25 mouse cellular contexts compared by ENCODE assay signal in the genomic region with DNA sequence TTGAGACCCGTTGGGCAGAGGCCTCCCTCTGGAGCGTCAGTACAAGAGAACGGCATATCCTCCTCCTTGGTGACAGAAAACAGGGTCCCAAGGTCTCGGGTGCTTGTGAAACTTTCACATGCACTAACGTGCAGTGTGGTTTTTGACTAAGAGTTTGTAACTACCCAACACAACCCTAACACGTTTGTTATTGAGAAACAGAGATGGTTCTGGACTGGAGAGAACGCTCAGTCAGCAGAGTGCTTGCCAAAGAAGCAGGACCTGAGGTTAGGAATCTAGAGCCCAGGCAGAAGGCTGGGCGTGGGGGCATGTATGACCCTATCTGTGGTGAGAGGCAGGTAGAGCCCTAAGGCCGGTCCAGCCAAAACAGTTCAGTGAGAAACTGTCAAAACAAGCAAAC.
A peak's percentile ranks its signal among the peaks of the same experiment; 100 is the strongest.
DNase-seq lines count a peak whose midpoint lies in the region; ATAC-seq lines count a peak whose summit lies in the region.
"Had no signal": no experiment of that assay in that cellular context is flagged by ENCODE, and none has a peak within 500 bp of the region (broad histone marks: within the 10 kb centered on the region; RNA-seq: fewer than 3 reads in every experiment).

No protein-coding gene starts in this region.

- no peaks in the 10 kb centered on the region for H3K27me3 ChIP-seq in forebrain, embryonic 13.5 days
- no peaks in the 10 kb centered on the region for H3K27me3 ChIP-seq in forebrain, embryonic 11.5 days (ENCODE audit: control insufficient read depth, insufficient read depth, low read length)
- no peaks in the 10 kb centered on the region for H3K27me3 ChIP-seq in kidney, embryonic 16.5 days (ENCODE audit: insufficient read depth, low read length)
- H3K27me3 ChIP-seq: CH12.LX; heart, embryonic 13.5 days; hindbrain, embryonic 13.5 days; liver, embryonic 13.5 days; neural tube, embryonic 15.5 days; stomach, embryonic 15.5 days had no signal

- no peaks in the 10 kb centered on the region for H3K36me3 ChIP-seq in forebrain, embryonic 13.5 days (ENCODE audit: poor library complexity, severe bottlenecking)
- no peaks in the 10 kb centered on the region for H3K36me3 ChIP-seq in forebrain, embryonic 11.5 days (ENCODE audit: control insufficient read depth, insufficient read depth, low read length)
- H3K36me3 ChIP-seq in kidney, embryonic 16.5 days (ENCODE audit: insufficient read depth, low read length) = no peaks in the 10 kb centered on the region
- H3K36me3 ChIP-seq: heart, embryonic 13.5 days; hindbrain, embryonic 13.5 days; liver, embryonic 13.5 days; neural tube, embryonic 15.5 days; stomach, embryonic 15.5 days had no signal

- no peak overlapping the region for H3K4me3 ChIP-seq in forebrain, embryonic 13.5 days
- H3K4me3 ChIP-seq in forebrain, embryonic 11.5 days (ENCODE audit: low read depth, low read length) = no peak overlapping the region
- H3K4me3 ChIP-seq in kidney, embryonic 16.5 days (ENCODE audit: low read length) = no peak overlapping the region
- H3K4me3 ChIP-seq: heart, adult 2 months; heart, embryonic 13.5 days; hindbrain, embryonic 13.5 days; layer of hippocampus, adult 2 months; liver, embryonic 13.5 days; neural tube, embryonic 15.5 days; stomach, embryonic 15.5 days had no signal

- no peak overlapping the region for H3K9ac ChIP-seq in forebrain, embryonic 13.5 days
- no peak overlapping the region for H3K9ac ChIP-seq in forebrain, embryonic 11.5 days (ENCODE audit: low read length)
- no peak overlapping the region for H3K9ac ChIP-seq in kidney, embryonic 16.5 days (replicated peaks; ENCODE audit: low read length)
- H3K9ac ChIP-seq: heart, embryonic 13.5 days; hindbrain, embryonic 13.5 days; liver, embryonic 13.5 days; neural tube, embryonic 15.5 days; stomach, embryonic 15.5 days had no signal

- H3K27ac ChIP-seq in forebrain, embryonic 13.5 days = peak overlapping the region; percentile 40; the same call in 1 of the 2 replicates
- no peak overlapping the region for H3K27ac ChIP-seq in forebrain, embryonic 11.5 days (ENCODE audit: low read depth, low read length)
- no peak overlapping the region for H3K27ac ChIP-seq in kidney, embryonic 16.5 days (ENCODE audit: low read length)
- H3K27ac ChIP-seq: liver, embryonic 13.5 days; neural tube, embryonic 15.5 days; stomach, embryonic 15.5 days had no signal

- H3K4me1 ChIP-seq in forebrain, embryonic 13.5 days = peaks cover 100% of the 10 kb centered on the region
- H3K4me1 ChIP-seq in forebrain, embryonic 11.5 days (replicated peaks; ENCODE audit: control insufficient read depth, insufficient read depth, low read length) = peaks cover 55% of the 10 kb centered on the region
- no peaks in the 10 kb centered on the region; the same call in 1 of the 2 replicates for H3K4me1 ChIP-seq in kidney, embryonic 16.5 days (ENCODE audit: insufficient read depth, low read length)

- 75% methylated on average over 9 of the region's 9 CpGs for WGBS in forebrain, embryonic 13.5 days
- 74% methylated on average over 9 of the region's 9 CpGs for WGBS in forebrain, embryonic 11.5 days
- WGBS in kidney, embryonic 16.5 days = 80% methylated on average over 9 of the region's 9 CpGs

- ATAC-seq in forebrain, embryonic 13.5 days = no peak
- ATAC-seq in forebrain, embryonic 11.5 days (replicated peaks; ENCODE audit: low FRiP score) = no peak
- ATAC-seq in kidney, embryonic 16.5 days (ENCODE audit: low FRiP score, low TSS enrichment) = no peak
- ATAC-seq: inflammation-experienced regulatory T-cells, adult 6 months had no signal

- H3K9me3 ChIP-seq in forebrain, embryonic 13.5 days (replicated peaks) = no peaks in the 10 kb centered on the region
- no peaks in the 10 kb centered on the region for H3K9me3 ChIP-seq in forebrain, embryonic 11.5 days (ENCODE audit: control insufficient read depth, low read length)
- H3K9me3 ChIP-seq in kidney, embryonic 16.5 days (ENCODE audit: low read length) = no peaks in the 10 kb centered on the region
- H3K9me3 ChIP-seq: heart, embryonic 13.5 days; hindbrain, embryonic 13.5 days; liver, embryonic 13.5 days; neural tube, embryonic 15.5 days; stomach, embryonic 15.5 days had no signal

- H3K4me2 ChIP-seq in forebrain, embryonic 13.5 days = no peak overlapping the region
- H3K4me2 ChIP-seq in forebrain, embryonic 11.5 days (ENCODE audit: low read depth, low read length, severe bottlenecking) = no peak overlapping the region
- no peak overlapping the region for H3K4me2 ChIP-seq in kidney, embryonic 16.5 days (replicated peaks; ENCODE audit: low read depth, low read length)
- H3K4me2 ChIP-seq: heart, embryonic 13.5 days; hindbrain, embryonic 13.5 days; liver, embryonic 13.5 days; neural tube, embryonic 15.5 days; stomach, embryonic 15.5 days had no signal

- no peak for DNase-seq in forebrain, embryonic 11.5 days (ENCODE audit: low spot score)
- DNase-seq in kidney, adult 9 months = peak; percentile 36
- DNase-seq in 416B (ENCODE audit: low read depth) = peak; percentile 33
- peak; percentile 86 for DNase-seq in gonadal fat pad, adult 2 months (ENCODE audit: low read depth)
- DNase-seq in lung, postnatal 14 days = no peak
- DNase-seq: adrenal gland, adult 2 months; B cell, adult 2 months; cerebellum, adult 11-12 months; cerebellum, postnatal 10 days; gastrocnemius, postnatal 10 days; heart, adult 2 months; heart, postnatal 14 days; kidney, postnatal 14 days; liver, embryonic 13.5 days; lung, adult 2 months; thymus, postnatal 25 days had no signal

Comparison
In these comparisons a context has a peak if more than half of its experiments do, and no peak if none do; other contexts are left out.
1. DNase-seq: peak in kidney, adult 9 months (single experiment), 416B (single experiment) and gonadal fat pad, adult 2 months (single experiment); none in forebrain, embryonic 11.5 days (single experiment) and lung, postnatal 14 days (single experiment).